Mouse (Mus musculus) frontal cortex, postnatal 14 days (tissue): Measurements from ENCODE around the gene 2410015M20Rik.
"Not testable (repeated sequence)": the region's sequence is repeated elsewhere in the genome, so short reads cannot be mapped to it uniquely, and the experiment has no call there.

Experiments used
- DNase-seq, 2 experiments: peaks; one replicate each; pipeline ENCODE4 v3.0.0; 2022; ENCODE audit warnings: low spot score in 2 of 2

Gene 2410015M20Rik

DNA sequence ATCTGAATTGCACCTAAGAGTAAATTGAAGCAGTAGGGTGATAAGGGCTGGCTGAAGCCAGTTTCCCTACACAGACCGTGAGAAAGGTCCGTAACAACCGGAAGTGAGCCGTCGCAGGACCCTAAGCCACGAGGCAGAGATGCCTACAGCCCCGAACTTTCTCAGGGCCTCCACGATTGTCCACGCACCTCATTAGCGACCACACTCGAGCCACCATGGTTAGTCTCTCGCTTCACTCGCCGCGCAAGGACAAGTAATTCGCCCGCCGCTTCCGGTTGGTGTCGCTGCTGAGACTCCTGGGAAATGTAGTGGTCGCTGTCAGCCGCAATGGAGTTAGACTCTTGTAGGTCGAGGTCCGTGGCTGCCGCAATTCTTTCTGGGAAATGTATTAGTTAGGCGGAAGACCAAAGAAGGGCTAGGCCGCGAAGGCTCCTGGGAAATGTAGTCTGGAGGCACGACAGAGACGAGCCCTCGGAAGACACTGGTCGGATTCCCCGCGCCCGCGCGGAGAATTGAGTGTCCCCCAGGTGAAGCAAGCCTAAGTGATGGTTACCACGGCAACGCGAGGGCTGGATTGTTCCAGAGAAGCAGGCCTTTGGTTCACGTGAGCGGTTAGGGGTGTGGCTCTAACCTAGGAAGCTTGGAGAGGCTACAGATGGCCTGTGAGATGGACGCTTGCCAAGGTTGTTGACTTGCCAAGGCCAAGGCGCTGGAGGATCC lies at the start of gene 2410015M20Rik:
TSS of gene 2410015M20Rik (minus strand) at position 320 of the 720 bp plus-strand sequence.
- peak; percentile 96 for DNase-seq

GRCm38 (mm10) chr17:56656171-56656570 lies 46.6 kb upstream of the 2410015M20Rik start:
- no peak for DNase-seq

DNA sequence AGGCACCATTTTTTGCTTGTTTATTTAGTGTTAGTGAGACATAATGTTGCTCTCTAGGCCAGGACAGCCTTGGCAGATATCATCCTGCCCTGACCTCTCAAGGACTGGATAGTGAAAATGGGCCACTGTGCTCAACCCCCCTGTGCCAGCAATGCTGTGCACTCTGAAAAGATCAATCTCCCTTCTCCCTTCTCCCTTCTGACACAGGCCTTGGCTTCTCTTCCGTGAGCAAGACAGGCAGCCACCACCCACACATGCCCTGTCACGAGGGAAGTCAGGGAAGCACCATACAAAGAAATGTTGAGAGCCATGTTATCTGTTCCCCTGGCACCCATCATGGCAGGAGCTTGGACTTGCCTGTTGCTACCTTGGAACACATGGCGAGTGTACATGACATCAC lies 45.7 kb upstream of the 2410015M20Rik start:
- no peak for DNase-seq

GRCm38 (mm10) chr17:56654771-56655170 lies 45.2 kb upstream of the 2410015M20Rik start:
- DNase-seq, result no peak

GRCm38 (mm10) chr17:56651801-56652200 lies 42.2 kb upstream of the 2410015M20Rik start:
- no peak for DNase-seq

DNA sequence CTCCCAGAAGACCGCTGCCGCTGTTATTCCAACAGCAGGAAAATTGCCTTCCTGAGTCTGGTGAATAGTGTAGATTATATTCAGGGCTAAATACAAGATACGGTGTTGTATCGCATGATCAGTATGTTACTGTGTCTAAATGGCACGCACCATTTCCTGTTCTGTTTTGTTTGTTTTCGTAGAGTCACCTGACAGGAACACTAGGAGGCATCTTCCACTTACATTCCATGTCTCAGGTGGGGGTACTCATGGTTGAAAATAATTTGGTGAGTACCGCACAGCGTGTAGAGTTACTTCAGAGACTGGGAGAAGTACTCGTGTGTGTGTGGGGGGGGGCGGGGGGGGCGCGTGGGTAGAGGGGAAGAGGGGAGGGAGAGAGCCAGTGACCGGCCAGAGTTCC lies 38.0 kb upstream of the 2410015M20Rik start:
- no peak for DNase-seq

GRCm38 (mm10) chr17:56643237-56643636 lies 33.7 kb upstream of the 2410015M20Rik start:
- DNase-seq, result no peak

DNA sequence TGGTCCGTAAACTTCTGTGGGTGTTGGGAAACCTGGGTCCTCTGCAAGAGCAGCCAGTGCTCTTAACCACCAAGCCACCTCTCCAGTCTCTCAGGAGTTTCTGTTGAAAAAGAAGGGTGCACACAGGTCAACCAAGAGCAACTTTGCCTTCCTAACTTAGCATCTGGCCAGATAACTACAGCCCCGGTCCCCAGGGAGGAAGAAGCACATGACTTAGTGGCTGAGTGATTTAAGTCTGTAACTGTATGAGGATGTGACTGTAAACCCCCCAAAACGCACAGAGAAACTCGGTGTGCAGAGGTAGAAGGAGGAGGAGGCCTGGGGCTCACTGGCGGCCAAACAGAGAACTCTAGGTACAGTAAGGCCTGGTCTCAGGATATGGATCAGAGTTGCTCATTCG lies 24.5 kb upstream of the 2410015M20Rik start:
- DNase-seq, result no peak

DNA sequence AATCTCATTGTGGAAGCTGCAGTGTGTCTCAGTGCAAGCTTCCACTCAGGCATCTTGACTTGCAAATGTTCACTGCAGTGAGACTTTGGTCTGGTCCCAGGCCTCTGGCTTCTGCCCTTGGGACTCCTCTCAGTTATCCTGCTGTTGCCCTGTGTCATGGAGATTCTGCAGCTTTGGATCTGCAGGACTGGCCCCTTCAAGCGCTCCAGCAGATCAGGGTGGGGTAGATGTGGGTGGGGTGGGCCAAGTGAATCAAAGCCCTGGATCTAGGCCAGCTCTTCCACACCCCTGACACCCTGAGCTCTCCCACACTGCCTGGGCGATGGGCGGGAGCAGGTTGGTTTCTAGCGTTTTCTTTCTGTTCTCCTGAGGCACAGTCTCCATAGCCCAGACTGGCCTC lies 22.2 kb upstream of the 2410015M20Rik start:
- no peak for DNase-seq

DNA sequence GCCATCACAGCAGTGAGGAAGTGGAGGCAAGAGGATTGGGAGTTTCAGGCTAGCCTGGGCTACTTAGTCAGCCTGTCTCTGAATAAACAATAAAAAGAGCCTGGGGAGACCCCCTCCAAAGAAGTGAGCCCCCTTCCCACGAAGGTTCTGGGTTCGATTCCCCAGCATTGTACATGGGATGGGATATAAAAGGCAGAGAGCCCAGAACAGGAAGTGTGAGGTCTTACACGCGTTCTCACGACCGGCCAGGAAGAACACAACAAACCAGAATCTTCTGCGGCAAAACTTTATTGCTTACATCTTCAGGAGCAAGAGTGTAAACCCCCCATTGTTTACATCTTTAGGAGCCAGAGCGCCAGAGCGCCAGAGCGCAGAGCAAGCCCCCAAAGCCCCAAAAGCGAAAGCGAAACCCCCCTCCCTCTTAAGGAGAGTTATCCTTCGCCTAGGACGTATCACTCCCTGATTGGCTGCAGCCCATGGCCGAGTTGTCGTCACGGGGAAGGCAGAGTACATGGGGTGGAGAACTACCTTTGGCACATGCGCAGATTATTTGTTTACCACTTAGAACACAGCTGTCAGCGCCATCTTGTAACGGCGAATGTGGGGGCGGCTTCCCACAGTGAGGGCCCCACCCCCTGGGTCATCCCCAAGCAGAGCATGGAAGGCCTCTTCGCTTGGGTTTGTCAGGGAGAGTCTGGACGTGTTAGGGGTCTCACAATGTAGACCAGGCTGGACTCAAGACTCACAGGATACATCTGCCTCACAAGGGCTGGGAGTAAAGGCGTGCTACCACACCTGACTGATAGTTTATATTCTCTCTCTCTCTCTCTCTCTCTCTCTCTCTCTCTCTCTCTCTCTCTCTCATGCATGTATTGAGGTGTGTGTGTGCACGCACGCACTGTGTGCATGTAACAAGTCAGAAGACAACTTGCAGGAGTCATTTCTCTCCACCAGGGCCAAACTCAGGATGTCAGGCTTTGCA lies 20.5 kb upstream of the 2410015M20Rik start:
- DNase-seq, result not testable (repeated sequence)

- DNase-seq, result peak in 1 of 2 experiments; percentile 7
Observed at GRCm38 (mm10) chr17:56627530-56628277, 18.1 kb upstream of the 2410015M20Rik start, which contains the start of gene Catsperd. Catsperd (plus strand) TSS chr17:56628143.

GRCm38 (mm10) chr17:56626754-56627470 lies 17.3 kb upstream of the 2410015M20Rik start, which contains the start of gene Lonp1:
Lonp1 (minus strand) TSS chr17:56626887.
- DNase-seq, result peak; percentile 92 to 95

GRCm38 (mm10) chr17:56626260-56626659 lies 16.7 kb upstream of the 2410015M20Rik start:
- no peak for DNase-seq

DNA sequence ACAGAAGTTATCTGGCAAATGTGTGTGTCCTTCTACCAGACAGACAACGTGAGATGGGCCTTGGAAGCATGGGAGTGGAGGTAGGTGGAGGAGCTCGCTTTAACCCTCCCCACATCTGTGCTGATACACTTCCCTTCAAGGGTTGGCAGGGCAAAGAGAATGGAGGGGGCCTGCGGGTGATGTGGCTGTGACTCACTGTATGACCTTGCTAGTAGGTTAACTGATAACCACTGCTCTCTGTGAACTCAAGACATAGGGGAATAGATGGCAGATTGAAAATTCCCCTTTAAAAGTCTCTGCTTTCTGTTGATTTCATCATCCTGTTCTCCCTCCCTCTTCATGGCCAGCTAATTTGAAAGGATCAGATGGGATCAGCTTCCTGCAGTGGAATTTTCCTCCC lies 15.9 kb upstream of the 2410015M20Rik start:
- DNase-seq, result no peak

- no peak for DNase-seq
Observed at GRCm38 (mm10) chr17:56617628-56618027, 8.1 kb upstream of the 2410015M20Rik start.

GRCm38 (mm10) chr17:56616725-56617124 lies 7.2 kb upstream of the 2410015M20Rik start:
- DNase-seq, result no peak

DNA sequence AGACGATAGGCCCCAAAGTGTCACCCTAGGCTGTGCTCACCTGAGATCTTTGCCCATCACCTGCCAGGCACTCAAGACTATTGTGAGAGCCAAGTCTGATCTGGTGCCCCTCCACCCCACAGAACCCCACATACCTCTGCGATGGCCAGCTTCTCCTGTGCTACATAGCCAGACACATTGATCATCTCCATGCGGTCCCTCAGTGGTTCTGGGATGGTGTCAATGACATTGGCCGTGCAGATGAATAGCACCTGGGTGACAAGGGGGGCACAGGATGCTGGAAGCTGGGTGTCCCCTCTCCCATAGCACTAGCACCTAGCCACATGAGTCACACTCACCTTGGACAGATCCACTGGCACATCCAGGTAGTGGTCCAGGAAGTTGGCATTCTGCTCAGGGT lies 6.2 kb upstream of the 2410015M20Rik start:
- DNase-seq, result no peak

- no peak for DNase-seq
Observed at GRCm38 (mm10) chr17:56615136-56615784, 5.7 kb upstream of the 2410015M20Rik start.

GRCm38 (mm10) chr17:56614391-56615135 lies 5.0 kb upstream of the 2410015M20Rik start:
- DNase-seq, result no peak

DNA sequence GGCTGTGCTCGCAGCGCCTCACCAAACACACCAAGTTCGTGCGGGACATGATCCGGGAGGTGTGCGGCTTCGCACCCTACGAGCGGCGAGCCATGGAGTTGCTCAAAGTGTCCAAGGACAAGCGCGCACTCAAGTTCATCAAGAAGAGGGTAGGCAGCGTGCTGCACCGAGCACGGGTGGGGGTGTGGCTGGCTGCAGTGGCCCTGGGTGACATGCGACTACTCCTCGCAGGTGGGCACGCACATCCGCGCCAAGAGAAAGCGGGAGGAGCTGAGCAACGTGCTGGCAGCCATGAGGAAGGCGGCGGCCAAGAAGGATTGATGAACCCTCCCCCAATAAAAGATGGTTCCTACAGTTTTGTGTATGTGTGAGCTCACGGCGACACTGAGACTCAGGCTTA lies 4.3 kb upstream of the 2410015M20Rik start:
- DNase-seq, result not testable (repeated sequence)
